Mouse (Mus musculus): ENCODE measurements at regions not wholly inside any gene's neighbourhood (a gene's known extent, or its start where the extent isn't known, plus 50 kb on each side); places are given as distances from the start of the nearest gene placed in this dataset.

DNA sequence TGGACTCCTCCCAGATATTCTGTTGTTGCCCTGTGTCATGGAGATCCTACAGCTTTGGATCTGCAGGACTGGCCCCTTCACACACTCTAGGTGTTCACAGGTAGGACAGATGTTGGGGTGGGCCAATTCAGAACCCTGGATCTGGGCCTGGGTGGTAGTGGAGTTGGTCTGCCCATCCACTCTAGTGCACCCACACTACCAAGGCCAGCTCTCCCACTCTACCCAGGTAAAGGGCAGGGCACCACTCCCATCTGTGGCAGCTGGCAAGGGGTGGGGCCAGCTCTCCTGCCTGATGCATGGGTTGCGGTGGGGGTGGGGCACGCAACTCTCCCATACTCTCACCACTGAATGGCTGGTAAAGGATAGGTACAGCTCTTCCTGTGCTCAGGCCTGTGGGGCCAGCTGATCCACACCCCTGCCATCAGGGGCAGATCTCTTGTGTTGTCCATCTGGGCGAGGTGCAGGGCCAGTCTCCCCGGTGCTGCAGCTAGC lies 76.5 kb downstream of the Gja1 start:
- no peaks in the 10 kb centered on the region for H3K36me3 ChIP-seq (ENCODE audit: control insufficient read depth, insufficient read depth, low read length, poor library complexity, severe bottlenecking)
- TF ChIP-seq ZC3H11A (IDR thresholded peaks at IDR 0.05; ENCODE audit: borderline replicate concordance, low read depth, low read length) = no peak
- TF ChIP-seq CHD2 (IDR thresholded peaks at IDR 0.05; ENCODE audit: low read depth, low read length) = no peak
- TF ChIP-seq ZNF384 (IDR thresholded peaks at IDR 0.05; ENCODE audit: low read depth, low read length) = no peak
- TF ChIP-seq HCFC1 (IDR thresholded peaks at IDR 0.05; ENCODE audit: borderline replicate concordance, insufficient read depth, low read length) = no peak
- TF ChIP-seq MAFK (IDR thresholded peaks at IDR 0.05; ENCODE audit: insufficient read depth, low read depth, low read length) = no peak
- no peak overlapping the region for H3K4me3 ChIP-seq (ENCODE audit: insufficient read depth in 1 of 2, low read depth in 1 of 2, low read length in 2 of 2, poor library complexity in 1 of 2, severe bottlenecking in 1 of 2)
- DNase-seq (ENCODE audit: low read depth, low spot score) = no peak
- H3K27ac ChIP-seq (ENCODE audit: insufficient read depth, low read depth, low read length, poor library complexity, severe bottlenecking) = no peak overlapping the region
- in situ Hi-C loops (cut with MboI; ENCODE audit: low sequenced_read_pairs in 2 of 2, unreplicated experiment in 2 of 2) = no loop called here
- peaks cover 0 to 5% of the 10 kb centered on the region in 2 experiments; a peak in 2 of 4 replicates for H3K4me1 ChIP-seq (ENCODE audit: control insufficient read depth in 2 of 2, insufficient read depth in 2 of 2, low read length in 2 of 2, poor library complexity in 1 of 2)
- no peaks in the 10 kb centered on the region for H3K9me3 ChIP-seq (ENCODE audit: control insufficient read depth, insufficient read depth, low read depth, low read length)
- H3K9ac ChIP-seq (ENCODE audit: insufficient read depth, low read depth, low read length, poor library complexity, severe bottlenecking) = no peak overlapping the region

DNA sequence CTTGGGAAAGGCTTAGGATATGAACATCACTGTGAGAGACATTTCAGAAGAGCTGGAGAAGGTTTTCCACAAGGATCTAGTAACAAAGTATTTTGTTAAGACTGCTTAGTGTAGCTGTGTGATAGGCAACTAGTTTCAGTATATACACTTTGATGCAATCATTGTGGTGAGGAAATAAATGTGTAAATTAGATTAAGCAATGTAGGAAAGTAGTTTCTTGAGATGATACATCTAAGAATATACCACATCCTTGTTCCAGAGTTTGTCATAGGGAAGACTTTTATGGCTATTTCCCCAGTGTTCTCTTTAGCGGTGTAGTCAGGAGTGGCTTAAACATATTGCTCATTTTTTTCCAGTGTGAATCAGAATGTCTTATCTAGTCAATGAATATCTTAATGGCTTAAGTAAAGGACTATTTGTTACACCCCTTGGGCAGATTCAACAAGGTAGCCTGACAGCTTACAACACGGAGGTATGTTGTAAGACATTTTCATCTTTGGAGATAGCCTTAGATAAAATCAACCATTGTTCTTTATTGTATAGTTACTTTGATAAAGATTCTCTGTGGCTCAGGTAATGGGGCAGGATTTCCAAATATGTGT lies 78.8 kb downstream of the Gja1 start:
- no peaks in the 10 kb centered on the region for H3K36me3 ChIP-seq (ENCODE audit: control insufficient read depth, insufficient read depth, low read length, poor library complexity, severe bottlenecking)
- H3K9me3 ChIP-seq (ENCODE audit: control insufficient read depth, insufficient read depth, low read depth, low read length) = no peaks in the 10 kb centered on the region
- no peak overlapping the region for H3K27ac ChIP-seq (ENCODE audit: insufficient read depth, low read depth, low read length, poor library complexity, severe bottlenecking)
- no peak overlapping the region for H3K9ac ChIP-seq (ENCODE audit: insufficient read depth, low read depth, low read length, poor library complexity, severe bottlenecking)
- in situ Hi-C loops (cut with MboI; ENCODE audit: low sequenced_read_pairs in 2 of 2, unreplicated experiment in 2 of 2) = no loop called here
- H3K4me1 ChIP-seq (ENCODE audit: control insufficient read depth in 2 of 2, insufficient read depth in 2 of 2, low read length in 2 of 2, poor library complexity in 1 of 2) = peaks cover 0 to 5% of the 10 kb centered on the region in 2 experiments; a peak in 2 of 4 replicates
- TF ChIP-seq ZC3H11A (IDR thresholded peaks at IDR 0.05; ENCODE audit: borderline replicate concordance, low read depth, low read length) (no peak), ZNF384 (IDR thresholded peaks at IDR 0.05; ENCODE audit: low read depth, low read length) (no peak), CHD2 (IDR thresholded peaks at IDR 0.05; ENCODE audit: low read depth, low read length) (no peak), HCFC1 (IDR thresholded peaks at IDR 0.05; ENCODE audit: borderline replicate concordance, insufficient read depth, low read length) (no peak), MAFK (IDR thresholded peaks at IDR 0.05; ENCODE audit: insufficient read depth, low read depth, low read length) (no peak)
- no peak for DNase-seq (ENCODE audit: low read depth, low spot score)
- no peak overlapping the region for H3K4me3 ChIP-seq (ENCODE audit: insufficient read depth in 1 of 2, low read depth in 1 of 2, low read length in 2 of 2, poor library complexity in 1 of 2, severe bottlenecking in 1 of 2)

- Histone ChIP-seq H3K4me1 (ENCODE audit: control insufficient read depth in 2 of 2, insufficient read depth in 2 of 2, low read length in 2 of 2, poor library complexity in 1 of 2) (no peaks in the 10 kb centered on the region), H3K4me3 (ENCODE audit: insufficient read depth in 1 of 2, low read depth in 1 of 2, low read length in 2 of 2, poor library complexity in 1 of 2, severe bottlenecking in 1 of 2) (no peak overlapping the region), H3K9me3 (ENCODE audit: control insufficient read depth, insufficient read depth, low read depth, low read length) (no peaks in the 10 kb centered on the region), H3K27ac (ENCODE audit: insufficient read depth, low read depth, low read length, poor library complexity, severe bottlenecking) (no peak overlapping the region), H3K36me3 (ENCODE audit: control insufficient read depth, insufficient read depth, low read length, poor library complexity, severe bottlenecking) (no peaks in the 10 kb centered on the region), H3K9ac (ENCODE audit: insufficient read depth, low read depth, low read length, poor library complexity, severe bottlenecking) (no peak overlapping the region)
- no peak for DNase-seq (ENCODE audit: low read depth, low spot score)
- in situ Hi-C loops (cut with MboI; ENCODE audit: low sequenced_read_pairs in 2 of 2, unreplicated experiment in 2 of 2) = no loop called here
- TF ChIP-seq ZC3H11A (IDR thresholded peaks at IDR 0.05; ENCODE audit: borderline replicate concordance, low read depth, low read length) = no peak
- TF ChIP-seq ZNF384 (IDR thresholded peaks at IDR 0.05; ENCODE audit: low read depth, low read length) = no peak
- TF ChIP-seq HCFC1 (IDR thresholded peaks at IDR 0.05; ENCODE audit: borderline replicate concordance, insufficient read depth, low read length) = no peak
- TF ChIP-seq MAFK (IDR thresholded peaks at IDR 0.05; ENCODE audit: insufficient read depth, low read depth, low read length) = no peak
- no peak for TF ChIP-seq CHD2 (IDR thresholded peaks at IDR 0.05; ENCODE audit: low read depth, low read length)
Observed at GRCm38 (mm10) chr10:56468537-56468936, 91.4 kb downstream of the Gja1 start.

GRCm38 (mm10) chr10:56468993-56469712 lies 92.0 kb downstream of the Gja1 start:
- H3K4me3 ChIP-seq (ENCODE audit: insufficient read depth in 1 of 2, low read depth in 1 of 2, low read length in 2 of 2, poor library complexity in 1 of 2, severe bottlenecking in 1 of 2) = no peak overlapping the region

More at GRCm38 (mm10) chr10:56468993-56469712, 92.0 kb downstream of the Gja1 start:
- TF ChIP-seq ZC3H11A (IDR thresholded peaks at IDR 0.05; ENCODE audit: borderline replicate concordance, low read depth, low read length) = no peak
- no peak for TF ChIP-seq MAFK (IDR thresholded peaks at IDR 0.05; ENCODE audit: insufficient read depth, low read depth, low read length)
- TF ChIP-seq HCFC1 (IDR thresholded peaks at IDR 0.05; ENCODE audit: borderline replicate concordance, insufficient read depth, low read length) = no peak
- no peak for TF ChIP-seq CHD2 (IDR thresholded peaks at IDR 0.05; ENCODE audit: low read depth, low read length)
- TF ChIP-seq ZNF384 (IDR thresholded peaks at IDR 0.05; ENCODE audit: low read depth, low read length) = no peak
- in situ Hi-C loops (cut with MboI; ENCODE audit: low sequenced_read_pairs in 2 of 2, unreplicated experiment in 2 of 2) = no loop called here
- no peak for DNase-seq (ENCODE audit: low read depth, low spot score)
- no peaks in the 10 kb centered on the region for H3K4me1 ChIP-seq (ENCODE audit: control insufficient read depth in 2 of 2, insufficient read depth in 2 of 2, low read length in 2 of 2, poor library complexity in 1 of 2)
- no peaks in the 10 kb centered on the region for H3K36me3 ChIP-seq (ENCODE audit: control insufficient read depth, insufficient read depth, low read length, poor library complexity, severe bottlenecking)
- no peak overlapping the region for H3K27ac ChIP-seq (ENCODE audit: insufficient read depth, low read depth, low read length, poor library complexity, severe bottlenecking)
- H3K9me3 ChIP-seq (ENCODE audit: control insufficient read depth, insufficient read depth, low read depth, low read length) = no peaks in the 10 kb centered on the region
- no peak overlapping the region for H3K9ac ChIP-seq (ENCODE audit: insufficient read depth, low read depth, low read length, poor library complexity, severe bottlenecking)
